Mouse (Mus musculus): ENCODE measurements around the gene Tep1. TPM values are rescaled to one million over a fixed set of nuclear protein-coding genes. Genes with fewer than 3 reads are reported as not detected.
"Not testable (repeated sequence)": the region's sequence is repeated elsewhere in the genome, so short reads cannot be mapped to it uniquely, and the experiment has no call there.

Tep1 gene
- total RNA-seq, 1 experiment from 2014 or later = 27.1 TPM

- DNase-seq = no peak
Measured at GRCm38 (mm10) chr14:50868211-50868610, 2.1 kb downstream of the Tep1 start.

GRCm38 (mm10) chr14:50866966-50867365, 3.4 kb downstream of the Tep1 start:
- DNase-seq = no peak

GRCm38 (mm10) chr14:50865005-50865404, 5.4 kb downstream of the Tep1 start:
- not testable (repeated sequence) for DNase-seq

GRCm38 (mm10) chr14:50862641-50863040, 7.7 kb downstream of the Tep1 start:
- no peak for DNase-seq

- no peak for DNase-seq
Measured at GRCm38 (mm10) chr14:50855788-50856187, 14.6 kb downstream of the Tep1 start.

- DNase-seq = no peak
Measured at GRCm38 (mm10) chr14:50837236-50837635, 33.1 kb downstream of the Tep1 start.

- DNase-seq = no peak
Measured at GRCm38 (mm10) chr14:50834435-50834834, 35.9 kb downstream of the Tep1 start.

GRCm38 (mm10) chr14:50833964-50834363, 36.4 kb downstream of the Tep1 start:
- DNase-seq = peak; percentile 16

GRCm38 (mm10) chr14:50829878-50830277, 40.5 kb downstream of the Tep1 start:
- DNase-seq = no peak

GRCm38 (mm10) chr14:50826579-50826978, 43.8 kb downstream of the Tep1 start:
- DNase-seq = no peak

- no peak for DNase-seq
Measured at GRCm38 (mm10) chr14:50824219-50824618, 46.1 kb downstream of the Tep1 start.

GRCm38 (mm10) chr14:50823240-50823639, 47.1 kb downstream of the Tep1 start:
- no peak for DNase-seq

- DNase-seq = no peak
Measured at GRCm38 (mm10) chr14:50813060-50813459, 57.3 kb downstream of the Tep1 start.

- peak; percentile 90 for DNase-seq
Measured at GRCm38 (mm10) chr14:50807487-50808072, 62.8 kb downstream of the Tep1 start, which contains the start of the genes Ccnb1ip1 and Parp2. Gene Ccnb1ip1 (minus strand): TSS chr14:50807732. Gene Parp2 (plus strand): TSS chr14:50807841.

GRCm38 (mm10) chr14:50806469-50806868, 63.9 kb downstream of the Tep1 start:
- not testable (repeated sequence) for DNase-seq

GRCm38 (mm10) chr14:50804683-50805082, 65.7 kb downstream of the Tep1 start:
- DNase-seq = no peak

GRCm38 (mm10) chr14:50802843-50803562, 67.4 kb downstream of the Tep1 start:
- DNase-seq = no peak

- DNase-seq = no peak
Measured at GRCm38 (mm10) chr14:50802441-50802840, 67.9 kb downstream of the Tep1 start.

GRCm38 (mm10) chr14:50799502-50800259, 70.7 kb downstream of the Tep1 start:
- no peak for DNase-seq

GRCm38 (mm10) chr14:50798512-50798911, 71.8 kb downstream of the Tep1 start:
- no peak for DNase-seq

GRCm38 (mm10) chr14:50796464-50796863, 73.9 kb downstream of the Tep1 start:
- no peak for DNase-seq

GRCm38 (mm10) chr14:50795965-50796364, 74.4 kb downstream of the Tep1 start:
- no peak for DNase-seq
